Mouse (Mus musculus) heart, adult 2 months (tissue): ENCODE results near the gene Il5ra. TPM values are rescaled to one million over a fixed set of nuclear protein-coding genes. Genes with fewer than 3 reads are reported as not detected.

Source experiments
- DNase-seq, 2 experiments: peaks; one replicate each; pipeline ENCODE4 v3.0.0; 2021
- H3K27ac ChIP-seq: fragments of 200-600 bp; 2 replicates; pipeline ENCODE4 v1.8.1; 2022
- H3K27me3 ChIP-seq: fragments of 200-500 bp; 2 replicates; pipeline ENCODE4 v1.6.1; 2012; ENCODE audit warnings: mild to moderate bottlenecking, low read length, inconsistent platforms, mixed read lengths; ENCODE audit not compliant: control insufficient read depth, insufficient read depth
- H3K36me3 ChIP-seq: fragments of 200-500 bp; 2 replicates; pipeline ENCODE4 v1.6.1; 2012; ENCODE audit warnings: low read length, inconsistent platforms; ENCODE audit not compliant: control insufficient read depth, insufficient read depth
- H3K4me1 ChIP-seq: fragments of 200-500 bp; 2 replicates; pipeline ENCODE4 v1.6.1; 2011; ENCODE audit warnings: low read length; ENCODE audit not compliant: control insufficient read depth, insufficient read depth
- H3K4me3 ChIP-seq: fragments of 200-600 bp; 2 replicates; pipeline ENCODE4 v1.8.1; 2022
- H3K79me2 ChIP-seq: fragments of 200-500 bp; replicated peaks from 2 replicates; pipeline ENCODE4 v1.6.1; 2012; ENCODE audit warnings: mild to moderate bottlenecking, inconsistent platforms, low read length, moderate library complexity, mixed read lengths; ENCODE audit not compliant: control insufficient read depth, insufficient read depth
- H3K9ac ChIP-seq: fragments of 200-500 bp; 2 replicates; pipeline ENCODE4 v1.6.1; 2012; ENCODE audit warnings: low read depth, mild to moderate bottlenecking, control low read depth, inconsistent platforms, low read length, mixed read lengths
- CTCF ChIP-seq: fragments of 200-600 bp; IDR thresholded peaks from 2 replicates; pipeline ENCODE4 v1.8.1; 2022; ENCODE audit warnings: antibody characterized with exemption, mild to moderate bottlenecking, moderate library complexity
- EP300 ChIP-seq: fragments of 200-500 bp; IDR thresholded peaks from 2 replicates; pipeline ENCODE4 v1.6.1; 2011; ENCODE audit warnings: low read depth, low read length, control low read depth; ENCODE audit not compliant: insufficient read depth
- POLR2A ChIP-seq: fragments of 200-500 bp; IDR thresholded peaks from 2 replicates; pipeline ENCODE4 v1.6.1; 2011; ENCODE audit warnings: mild to moderate bottlenecking, low read depth, low read length, control low read depth; ENCODE audit not compliant: insufficient read depth
- WGBS: fragments of 180-500 bp; shearing (Covaris S2); methylation state at CpG from one replicate; pipeline ENCODE4 v1.1.7; 2018; 5-methylcytosine and 5-hydroxymethylcytosine counted together
- intact Hi-C: fragments of 180-260 bp; cut with DNase I; formaldehyde crosslinking; loops from one replicate; pipeline ENCODE4 v1.15.1; 2025
- polyA plus RNA-seq: library from polyadenylated mRNA; depleted of rRNA; stranded (reverse); fragments of >200 nt; gene quantifications from 2 replicates; pipeline ENCODE4 v1.2.3, GENCODE M21; 2012
- total RNA-seq, 2 experiments: library from RNA; stranded (reverse); gene quantifications; 2 replicates each; pipeline ENCODE4 v1.2.3; 2021

Il5ra gene
- total and polyA plus RNA-seq, 3 experiments = 0.06 to 0.30 TPM; not detected in 1

- H3K9ac ChIP-seq = no peak overlapping the region
- no peak overlapping the region for H3K27ac ChIP-seq
- no peak for DNase-seq
- intact Hi-C loops = no loop called here
- no peaks in the 10 kb centered on the region for H3K36me3 ChIP-seq
- no peak for TF ChIP-seq EP300
- no peak for TF ChIP-seq POLR2A
- TF ChIP-seq CTCF = no peak
- H3K4me1 ChIP-seq = no peaks in the 10 kb centered on the region
- WGBS = 52% methylated on average over 7 of the region's 7 CpGs
- no peak overlapping the region for H3K4me3 ChIP-seq
- no peaks in the 10 kb centered on the region for H3K79me2 ChIP-seq
- no peaks in the 10 kb centered on the region for H3K27me3 ChIP-seq
Observed at GRCm38 (mm10) chr6:106745673-106746394, 3.0 kb downstream of the Il5ra start.

GRCm38 (mm10) chr6:106743556-106744233, 5.1 kb downstream of the Il5ra start:
- no peaks in the 10 kb centered on the region for H3K79me2 ChIP-seq
- no peaks in the 10 kb centered on the region for H3K4me1 ChIP-seq
- H3K27me3 ChIP-seq = no peaks in the 10 kb centered on the region
- no peak overlapping the region for H3K9ac ChIP-seq
- no peak for TF ChIP-seq EP300
- no peak for TF ChIP-seq CTCF
- no peaks in the 10 kb centered on the region for H3K36me3 ChIP-seq
- H3K4me3 ChIP-seq = no peak overlapping the region
- 74% methylated on average over 7 of the region's 7 CpGs for WGBS
- intact Hi-C loops = no loop called here
- H3K27ac ChIP-seq = no peak overlapping the region
- no peak for DNase-seq

- DNase-seq = no peak
- no peaks in the 10 kb centered on the region for H3K4me1 ChIP-seq
- no peak overlapping the region for H3K27ac ChIP-seq
- no peaks in the 10 kb centered on the region for H3K27me3 ChIP-seq
- intact Hi-C loops = no loop called here
- no peak overlapping the region for H3K4me3 ChIP-seq
- H3K9ac ChIP-seq = no peak overlapping the region
- H3K79me2 ChIP-seq = no peaks in the 10 kb centered on the region
- TF ChIP-seq POLR2A = no peak
- no peak for TF ChIP-seq EP300
- TF ChIP-seq CTCF = no peak
- no peaks in the 10 kb centered on the region for H3K36me3 ChIP-seq
- 88% methylated on average over 1 of the region's 1 CpGs for WGBS
Observed at GRCm38 (mm10) chr6:106740244-106740825, 8.5 kb downstream of the Il5ra start.

DNA sequence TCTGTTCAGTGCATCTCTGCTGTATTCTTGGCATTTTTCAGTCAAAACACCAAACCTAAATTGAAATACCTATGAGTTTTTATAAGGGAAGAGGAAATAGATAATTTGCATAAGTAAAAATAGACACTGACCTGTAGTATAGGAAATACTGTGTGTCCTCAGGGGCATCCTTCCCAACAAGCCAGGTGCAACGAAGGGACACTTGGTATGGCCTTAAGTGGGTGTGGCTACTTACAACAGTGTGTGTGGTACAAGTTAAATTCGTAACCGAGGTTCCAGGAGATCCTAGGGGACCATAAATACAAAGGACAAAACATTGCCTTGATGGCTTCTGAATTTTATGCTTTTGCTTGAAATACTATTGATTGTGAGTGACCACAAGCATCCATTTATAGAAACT, 10.6 kb downstream of the Il5ra start:
- H3K36me3 ChIP-seq = no peaks in the 10 kb centered on the region
- no peak overlapping the region for H3K27ac ChIP-seq
- intact Hi-C loops = no loop called here
- H3K79me2 ChIP-seq = no peaks in the 10 kb centered on the region
- no peaks in the 10 kb centered on the region for H3K27me3 ChIP-seq
- no peak overlapping the region for H3K9ac ChIP-seq
- H3K4me3 ChIP-seq = no peak overlapping the region
- DNase-seq = no peak
- 59% methylated on average over 3 of the region's 3 CpGs for WGBS
- TF ChIP-seq EP300 (no peak), CTCF (no peak), POLR2A (no peak)
- no peaks in the 10 kb centered on the region for H3K4me1 ChIP-seq

- DNase-seq = no peak
- Histone ChIP-seq H3K4me3 (no peak overlapping the region), H3K27me3 (no peaks in the 10 kb centered on the region), H3K9ac (no peak overlapping the region), H3K36me3 (no peaks in the 10 kb centered on the region), H3K27ac (no peak overlapping the region), H3K79me2 (no peaks in the 10 kb centered on the region), H3K4me1 (no peaks in the 10 kb centered on the region)
- 56% methylated on average over 4 of the region's 4 CpGs for WGBS
- intact Hi-C loops = no loop called here
- TF ChIP-seq POLR2A (no peak), EP300 (no peak), CTCF (no peak)
Observed at GRCm38 (mm10) chr6:106732563-106732962, 16.3 kb downstream of the Il5ra start.

DNA sequence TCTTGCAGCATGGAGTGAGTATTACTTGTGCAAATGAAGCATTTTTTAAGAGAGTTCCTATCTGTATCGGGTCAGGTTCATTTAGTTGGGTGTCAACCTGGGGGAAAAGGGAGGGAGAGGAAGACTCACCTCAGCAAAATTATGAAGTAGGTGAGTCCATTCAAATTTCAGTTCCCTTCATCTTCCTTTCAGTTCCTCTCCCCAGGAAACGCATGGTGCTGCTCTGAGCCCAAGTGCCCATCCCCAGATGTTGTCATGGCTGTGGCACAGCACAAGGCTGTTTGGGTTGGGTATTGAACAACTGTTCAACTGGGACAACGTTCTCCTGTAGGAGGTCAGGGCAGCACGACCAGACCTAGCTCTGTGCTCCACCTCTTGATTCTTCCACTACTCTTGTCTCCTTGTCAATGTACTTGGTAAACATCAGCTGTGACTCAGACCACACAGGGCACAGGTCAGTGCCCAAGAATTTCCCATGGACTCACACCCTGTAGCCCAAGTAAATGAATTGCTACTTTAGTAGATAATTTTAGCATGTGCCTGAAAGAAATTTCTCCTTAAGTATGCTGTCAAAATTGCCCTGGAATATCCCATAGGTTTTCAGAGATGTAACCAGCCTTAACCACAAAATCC, 19.0 kb downstream of the Il5ra start:
- Histone ChIP-seq H3K27me3 (no peaks in the 10 kb centered on the region), H3K79me2 (no peaks in the 10 kb centered on the region), H3K4me3 (no peak overlapping the region), H3K36me3 (no peaks in the 10 kb centered on the region), H3K9ac (no peak overlapping the region), H3K4me1 (no peaks in the 10 kb centered on the region), H3K27ac (no peak overlapping the region)
- TF ChIP-seq POLR2A = no peak
- no peak for TF ChIP-seq EP300
- no peak for TF ChIP-seq CTCF
- 58% methylated on average over 4 of the region's 4 CpGs for WGBS
- no peak for DNase-seq
- intact Hi-C loops = no loop called here
